Mouse (Mus musculus): ENCODE data around the gene Ankrd34c.

The Ankrd34c gene

DNA sequence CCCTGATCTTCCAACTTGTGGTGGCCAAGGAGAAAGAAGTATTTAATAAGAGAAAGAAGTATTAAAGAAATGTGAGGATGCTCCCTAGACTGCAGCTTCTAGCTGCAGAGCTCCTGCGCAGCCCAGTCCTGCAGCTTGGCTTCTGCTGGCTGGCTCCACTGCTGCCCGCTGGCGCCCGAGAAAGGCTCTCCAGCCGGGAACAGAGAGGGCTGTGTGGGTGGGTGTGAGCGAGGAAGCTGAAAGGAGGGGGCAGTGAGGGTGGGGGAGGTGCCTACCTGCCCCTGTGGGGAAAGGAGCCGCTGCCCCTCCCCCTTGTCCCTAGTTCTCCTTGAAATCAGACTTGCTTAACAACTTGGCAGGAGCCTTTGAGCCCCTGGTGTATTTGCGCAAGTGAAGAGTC, at the start of gene Ankrd34c:
Ankrd34c (minus strand) TSS at position 181 of the 400 bp plus-strand sequence.
- DNase-seq (ENCODE audit: extremely low spot score, low read depth, low spot score), result no peak

DNA sequence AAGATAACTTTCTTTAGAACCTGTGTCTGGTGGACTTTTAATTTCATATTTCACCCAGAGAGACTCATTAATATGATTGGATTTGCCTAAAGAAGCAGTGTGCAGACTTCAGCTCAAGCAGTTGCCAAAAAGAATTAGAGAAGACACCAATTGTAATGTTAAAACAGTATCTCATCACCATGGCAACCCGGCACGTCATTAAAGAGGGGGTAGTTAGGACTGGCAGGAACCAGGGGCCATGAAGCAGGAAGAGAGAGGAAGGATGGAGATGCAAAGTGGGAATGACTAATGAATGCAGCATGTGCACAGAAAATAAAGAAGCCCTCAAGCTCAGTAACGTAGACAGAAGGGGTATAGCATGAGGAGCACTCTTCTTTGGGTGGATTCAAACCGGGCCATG, 49.3 kb upstream of the Ankrd34c start:
- no peak for DNase-seq (ENCODE audit: extremely low spot score, low read depth, low spot score)

- no peak for DNase-seq (ENCODE audit: extremely low spot score, low read depth, low spot score)
Measured at GRCm38 (mm10) chr9:89781395-89781927, 43.2 kb upstream of the Ankrd34c start.

DNA sequence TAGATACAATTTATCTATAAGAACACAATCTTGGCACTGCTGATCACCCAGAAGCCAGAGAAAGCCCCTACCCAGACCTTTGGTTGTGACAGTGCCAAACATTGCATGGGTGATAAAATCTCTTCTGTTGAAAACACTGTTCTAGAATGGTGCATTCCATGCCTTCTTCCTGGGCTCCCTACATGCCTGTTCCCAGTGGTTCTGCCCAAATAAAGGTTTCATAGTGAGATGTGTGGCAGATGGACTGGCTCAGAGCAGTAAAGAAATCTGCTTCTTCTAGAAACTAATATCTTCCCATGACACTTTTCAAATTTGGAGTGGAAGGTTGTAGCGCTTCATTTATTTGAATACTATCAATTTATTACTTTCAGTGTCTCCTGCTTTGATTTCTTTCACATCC, 41.0 kb upstream of the Ankrd34c start:
- DNase-seq (ENCODE audit: extremely low spot score, low read depth, low spot score), result no peak

GRCm38 (mm10) chr9:89771153-89771552, 32.9 kb upstream of the Ankrd34c start:
- DNase-seq (ENCODE audit: extremely low spot score, low read depth, low spot score), result no peak

GRCm38 (mm10) chr9:89762017-89762416, 23.7 kb upstream of the Ankrd34c start:
- DNase-seq (ENCODE audit: extremely low spot score, low read depth, low spot score), result no peak

DNA sequence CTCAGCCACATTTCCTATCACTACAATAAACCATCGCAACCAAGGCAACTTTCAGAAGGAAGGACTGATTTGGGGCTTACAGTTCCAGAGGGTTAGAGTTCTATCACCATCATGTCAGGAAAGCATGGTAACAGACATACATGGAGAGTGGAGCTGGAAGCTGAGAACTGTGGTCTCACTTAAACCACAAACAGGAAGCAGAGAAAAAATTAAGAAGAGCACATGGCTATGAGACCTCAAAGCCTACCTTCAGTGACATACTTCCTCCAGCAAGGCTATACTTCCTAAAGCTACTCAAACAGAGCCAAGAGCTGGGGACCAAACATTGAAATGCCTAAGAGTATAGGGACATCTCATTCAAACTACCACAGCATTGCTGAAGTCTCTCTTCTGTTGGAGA, 20.3 kb upstream of the Ankrd34c start:
- no peak for DNase-seq (ENCODE audit: extremely low spot score, low read depth, low spot score)

DNA sequence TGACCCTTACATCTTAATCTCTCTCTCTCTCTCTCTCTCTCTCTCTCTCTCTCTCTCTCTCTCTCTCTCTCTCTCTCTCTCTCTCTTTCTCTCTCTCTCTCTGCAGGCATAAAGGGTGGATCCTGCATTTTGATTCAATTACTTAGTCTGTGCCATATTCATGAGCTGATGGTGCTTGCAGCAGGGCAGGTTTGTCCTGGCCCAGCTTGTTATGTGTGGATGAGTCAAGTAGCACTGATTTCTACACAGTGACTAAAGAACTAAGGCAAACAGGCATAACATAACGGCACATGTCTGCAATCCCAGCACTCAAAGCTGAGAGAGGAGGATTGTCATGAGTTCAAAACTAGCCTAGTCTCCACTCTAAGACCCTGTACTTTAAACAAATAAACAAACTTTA, 19.9 kb upstream of the Ankrd34c start:
- DNase-seq (ENCODE audit: extremely low spot score, low read depth, low spot score), result no peak

DNA sequence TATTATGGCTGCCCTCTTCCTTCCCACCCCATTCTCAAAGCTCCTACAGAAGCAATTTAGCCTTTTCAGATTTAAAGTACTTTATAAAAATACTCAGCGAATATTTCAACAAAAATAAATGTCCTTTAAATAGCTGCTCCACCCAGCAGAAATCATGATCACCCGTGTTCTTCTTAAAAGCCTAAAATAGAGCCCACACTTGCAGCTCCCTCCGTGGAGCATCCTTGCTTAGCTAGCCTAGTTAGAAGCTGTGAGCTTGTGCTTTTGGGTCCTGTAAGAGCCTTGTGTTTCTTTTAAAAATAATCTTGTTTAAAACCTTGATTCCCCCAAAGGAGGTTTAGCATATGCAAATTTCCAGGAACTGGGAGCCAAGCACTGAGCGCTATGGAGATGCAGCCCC, 19.3 kb upstream of the Ankrd34c start:
- DNase-seq (ENCODE audit: extremely low spot score, low read depth, low spot score), result no peak

DNA sequence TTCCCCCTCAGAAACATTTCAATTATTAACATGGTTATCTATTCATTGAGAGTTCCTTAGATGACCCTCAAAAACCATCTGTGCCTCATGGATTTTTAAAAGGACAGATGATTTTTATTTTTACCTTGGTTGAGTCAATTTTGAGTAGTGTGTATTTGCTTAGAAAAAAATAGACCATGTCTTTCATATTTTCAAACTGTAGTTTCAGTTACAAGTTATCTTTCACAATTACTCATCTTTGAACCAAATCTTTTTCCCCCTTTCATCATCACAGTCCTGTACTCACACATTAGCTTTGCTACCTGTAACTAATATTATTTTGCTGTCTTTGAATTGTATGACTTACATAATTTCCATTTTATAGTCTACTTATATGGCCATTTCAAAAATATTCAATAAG, 1.8 kb upstream of the Ankrd34c start:
- DNase-seq (ENCODE audit: extremely low spot score, low read depth, low spot score), result no peak

- DNase-seq (ENCODE audit: extremely low spot score, low read depth, low spot score), result no peak
Measured at GRCm38 (mm10) chr9:89737888-89738287, 387 bp downstream of the Ankrd34c start.

- DNase-seq (ENCODE audit: extremely low spot score, low read depth, low spot score), result peak; percentile 12
Measured at GRCm38 (mm10) chr9:89736932-89737705, 1.2 kb downstream of the Ankrd34c start.

DNA sequence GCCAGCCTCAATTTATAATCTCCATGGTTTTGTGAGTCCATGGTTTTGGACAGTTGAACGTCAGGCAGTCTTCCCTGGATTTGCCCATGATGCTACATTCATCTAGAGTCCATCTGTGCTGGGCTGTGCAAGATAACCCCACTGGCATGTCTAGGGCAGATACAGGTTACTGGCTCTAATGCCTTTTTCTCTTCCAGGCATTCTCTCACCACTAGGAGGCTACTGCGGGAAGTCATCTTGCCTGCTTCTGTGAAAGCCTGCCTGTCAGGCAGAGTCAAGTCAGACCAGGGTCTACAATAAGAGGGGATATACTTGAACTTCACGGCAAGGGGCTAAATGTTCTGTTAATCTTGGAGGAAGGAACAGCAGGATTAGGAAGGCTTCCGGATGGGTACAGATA, 31.4 kb downstream of the Ankrd34c start:
- no peak for DNase-seq (ENCODE audit: extremely low spot score, low read depth, low spot score)

GRCm38 (mm10) chr9:89705197-89705533, 33.1 kb downstream of the Ankrd34c start:
- DNase-seq (ENCODE audit: extremely low spot score, low read depth, low spot score), result no peak

GRCm38 (mm10) chr9:89704265-89705196, 33.7 kb downstream of the Ankrd34c start, which contains the start of gene Tmed3:
Gene Tmed3, minus strand, starts transcription at chr9:89705068.
- peak; percentile 61 for DNase-seq (ENCODE audit: extremely low spot score, low read depth, low spot score)

GRCm38 (mm10) chr9:89700910-89701457, 37.3 kb downstream of the Ankrd34c start:
- DNase-seq (ENCODE audit: extremely low spot score, low read depth, low spot score), result no peak

GRCm38 (mm10) chr9:89695143-89695542, 43.1 kb downstream of the Ankrd34c start:
- no peak for DNase-seq (ENCODE audit: extremely low spot score, low read depth, low spot score)

- no peak for DNase-seq (ENCODE audit: extremely low spot score, low read depth, low spot score)
Measured at GRCm38 (mm10) chr9:89693670-89694069, 44.6 kb downstream of the Ankrd34c start.

GRCm38 (mm10) chr9:89689179-89689578, 49.1 kb downstream of the Ankrd34c start:
- DNase-seq (ENCODE audit: extremely low spot score, low read depth, low spot score), result no peak

- no peak for DNase-seq (ENCODE audit: extremely low spot score, low read depth, low spot score)
Measured at GRCm38 (mm10) chr9:89687503-89688226, 50.6 kb downstream of the Ankrd34c start.

- DNase-seq (ENCODE audit: extremely low spot score, low read depth, low spot score), result no peak
Measured at GRCm38 (mm10) chr9:89686262-89686661, 52.0 kb downstream of the Ankrd34c start.
